Mouse (Mus musculus) liver, postnatal 0 days (tissue): ENCODE data around the gene Dgki.

Experiments used
- CTCF ChIP-seq: sonication (generic); IDR thresholded peaks from 2 replicates; pipeline ENCODE4 v1.5.1; 2016; ENCODE audit warnings: antibody characterized with exemption, low read depth
- EP300 ChIP-seq: IDR thresholded peaks from 2 replicates; pipeline ENCODE4 v1.6.1; 2016; ENCODE audit warnings: antibody characterized with exemption, low read depth, mild to moderate bottlenecking

- TF ChIP-seq EP300 (no peak), CTCF (no peak)
Measured at GRCm38 (mm10) chr6:37292068-37292467, 7.9 kb downstream of the Dgki start.
